Mouse (Mus musculus) heart, embryonic 13.5 days (tissue): ENCODE measurements around the gene BC034090. TPM values are rescaled to one million over a fixed set of nuclear protein-coding genes. Genes with fewer than 3 reads are reported as not detected.
A peak's percentile ranks its signal among the peaks of the same experiment; 100 is the strongest.

Experiments used
- ATAC-seq: fragments of 200-750 bp; cut with Nextera tagmentation; 2 replicates; pipeline ENCODE4 v1.8.0; 2017; ENCODE audit warnings: moderate TSS enrichment; ENCODE audit not compliant: insufficient number of reproducible peaks, low FRiP score, low TSS enrichment; ENCODE audit errors: extremely low read depth
- H3K27ac ChIP-seq: fragments of 300-500 bp; sonication (generic); replicated peaks from 2 replicates; pipeline ENCODE4 v1.5.1; 2015; ENCODE audit warnings: moderate library complexity, mild to moderate bottlenecking, inconsistent platforms
- H3K27me3 ChIP-seq: fragments of 300-500 bp; sonication (generic); replicated peaks from 2 replicates; pipeline ENCODE4 v1.6.1; 2015; ENCODE audit warnings: mild to moderate bottlenecking, inconsistent platforms
- H3K36me3 ChIP-seq: fragments of 300-500 bp; sonication (generic); 2 replicates; pipeline ENCODE4 v1.6.1; 2015; ENCODE audit warnings: mild to moderate bottlenecking, inconsistent platforms
- H3K4me1 ChIP-seq: fragments of 300-500 bp; sonication (generic); 2 replicates; pipeline ENCODE4 v1.6.1; 2015; ENCODE audit warnings: inconsistent platforms
- H3K4me2 ChIP-seq: fragments of 300-500 bp; sonication (generic); 2 replicates; pipeline ENCODE4 v1.6.1; 2015; ENCODE audit warnings: inconsistent platforms, mild to moderate bottlenecking, moderate library complexity
- H3K4me3 ChIP-seq: fragments of 300-500 bp; sonication (generic); 2 replicates; pipeline ENCODE4 v1.5.1; 2015; ENCODE audit warnings: moderate library complexity, mild to moderate bottlenecking, inconsistent platforms
- H3K9ac ChIP-seq: fragments of 300-500 bp; sonication (generic); 2 replicates; pipeline ENCODE4 v1.6.1; 2015; ENCODE audit warnings: inconsistent platforms, mild to moderate bottlenecking, moderate library complexity
- H3K9me3 ChIP-seq: fragments of 300-500 bp; sonication (generic); 2 replicates; pipeline ENCODE4 v1.6.1; 2016; ENCODE audit warnings: inconsistent platforms
- WGBS: fragments of 180-500 bp; shearing (Covaris S2); methylation state at CpG from one replicate; pipeline ENCODE4 v1.1.7; 2015; ENCODE audit warnings: mixed read lengths; 5-methylcytosine and 5-hydroxymethylcytosine counted together
- polyA plus RNA-seq: library from polyadenylated mRNA; unstranded; fragments of >200 nt; fragmentation: Nextera tagmentation; extraction: Ambion mirVana; gene quantifications from 2 replicates; pipeline ENCODE4 v1.2.1, GENCODE M21; 2015

The BC034090 gene
- polyA plus RNA-seq, 1 experiment from 2014 or later = 7.0 TPM

GRCm38 (mm10) chr1:155232385-155232784 is 11.9 kb downstream of the BC034090 start:
- H3K4me3 ChIP-seq = no peak overlapping the region
- peaks cover 79% of the 10 kb centered on the region for H3K4me1 ChIP-seq
- WGBS = 66% methylated on average over 12 of the region's 12 CpGs
- peak overlapping the region; percentile 98 for H3K27ac ChIP-seq
- H3K36me3 ChIP-seq = peaks cover 40% of the 10 kb centered on the region
- no peaks in the 10 kb centered on the region for H3K9me3 ChIP-seq
- no peak for ATAC-seq
- peak overlapping the region; percentile 53 for H3K4me2 ChIP-seq
- H3K9ac ChIP-seq = peak overlapping the region; percentile 69
- H3K27me3 ChIP-seq = no peaks in the 10 kb centered on the region

- peaks cover 56% of the 10 kb centered on the region for H3K4me1 ChIP-seq
Observed at GRCm38 (mm10) chr1:155229464-155230411, 14.5 kb downstream of the BC034090 start.

GRCm38 (mm10) chr1:155223849-155224554 is 20.2 kb downstream of the BC034090 start:
- H3K27ac ChIP-seq = no peak overlapping the region
- H3K4me2 ChIP-seq = peak overlapping the region; percentile 57
- H3K9me3 ChIP-seq = no peaks in the 10 kb centered on the region
- H3K36me3 ChIP-seq = peaks cover 79% of the 10 kb centered on the region
- peak overlapping the region; percentile 76 for H3K9ac ChIP-seq
- WGBS = 20% methylated on average over 16 of the region's 16 CpGs
- H3K4me1 ChIP-seq = peaks cover 38% of the 10 kb centered on the region
- no peak; the same call in 1 of the 2 replicates for ATAC-seq
- H3K27me3 ChIP-seq = no peaks in the 10 kb centered on the region; the same call in 1 of the 2 replicates
- peak overlapping the region; percentile 24; the same call in 1 of the 2 replicates for H3K4me3 ChIP-seq

More at GRCm38 (mm10) chr1:155229464-155230411, 14.5 kb downstream of the BC034090 start:
- WGBS = 26% methylated on average over 14 of the region's 14 CpGs
- Histone ChIP-seq H3K36me3 (peaks cover 57% of the 10 kb centered on the region), H3K27ac (peak overlapping the region; percentile 71), H3K27me3 (no peaks in the 10 kb centered on the region), H3K4me2 (0 out of 2 replicates have a peak overlapping the region, but pooled peaks have one; percentile 1), H3K4me3 (no peak overlapping the region), H3K9me3 (no peaks in the 10 kb centered on the region), H3K9ac (peak overlapping the region; percentile 34)
- ATAC-seq = no peak

DNA sequence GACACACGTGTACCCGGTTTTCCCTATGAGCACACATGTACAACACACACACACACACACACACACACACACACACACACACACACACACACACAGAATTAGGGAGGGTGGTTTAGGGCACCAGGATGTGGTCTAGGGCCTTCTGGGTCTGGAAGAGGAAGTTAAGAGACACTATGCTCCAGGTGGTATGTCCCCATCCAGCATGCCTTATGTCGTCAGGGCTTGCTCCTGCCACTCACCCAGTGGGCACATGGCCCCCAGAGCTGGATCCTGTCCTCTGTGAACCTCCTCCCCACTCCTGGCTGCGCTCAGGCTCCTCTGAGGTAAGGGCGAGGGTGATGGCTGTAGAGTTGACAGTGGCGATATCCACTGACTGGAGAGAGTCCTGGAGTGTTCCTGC is 21.2 kb downstream of the BC034090 start:
- Histone ChIP-seq H3K9ac (no peak overlapping the region), H3K9me3 (no peaks in the 10 kb centered on the region), H3K4me3 (no peak overlapping the region), H3K27ac (no peak overlapping the region), H3K36me3 (peaks cover 79% of the 10 kb centered on the region), H3K27me3 (no peaks in the 10 kb centered on the region; the same call in 1 of the 2 replicates), H3K4me2 (no peak overlapping the region), H3K4me1 (peaks cover 38% of the 10 kb centered on the region)
- no peak for ATAC-seq
- 77% methylated on average over 6 of the region's 6 CpGs for WGBS

DNA sequence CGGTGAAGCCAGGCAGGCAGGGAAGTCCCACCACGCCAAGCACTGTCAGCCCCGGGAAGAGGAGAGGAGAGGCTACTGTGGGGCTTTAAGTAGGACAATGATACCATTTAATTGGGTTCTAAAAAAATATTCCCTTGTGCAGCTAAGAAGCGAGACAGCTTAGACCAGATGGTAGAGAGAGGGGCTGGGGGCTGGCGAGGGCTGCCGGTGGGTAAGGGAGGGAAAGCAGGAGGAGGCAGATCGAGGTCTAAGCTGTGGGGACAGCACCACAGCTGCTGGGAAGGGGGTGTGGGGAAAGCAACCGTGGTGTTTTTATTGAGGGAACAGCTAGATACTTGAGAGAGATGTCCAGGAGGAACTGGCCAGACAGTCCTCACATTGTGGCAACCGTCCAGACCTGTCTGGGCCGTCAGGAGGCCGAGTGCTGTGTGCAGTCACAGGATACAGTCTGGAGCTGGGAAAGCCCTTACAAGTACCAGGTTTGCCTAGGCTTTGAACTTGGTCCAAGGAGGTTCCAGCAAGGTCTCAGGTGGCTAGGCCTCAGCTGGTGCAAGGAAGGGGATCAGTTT is 22.1 kb downstream of the BC034090 start:
- ATAC-seq = no peak
- H3K4me1 ChIP-seq = peaks cover 38% of the 10 kb centered on the region
- no peak overlapping the region for H3K4me3 ChIP-seq
- no peak overlapping the region for H3K4me2 ChIP-seq
- peak overlapping the region; percentile 50 for H3K27ac ChIP-seq
- 53% methylated on average over 11 of the region's 11 CpGs for WGBS
- no peaks in the 10 kb centered on the region; the same call in 1 of the 2 replicates for H3K27me3 ChIP-seq
- H3K9me3 ChIP-seq = no peaks in the 10 kb centered on the region
- H3K36me3 ChIP-seq = peaks cover 80% of the 10 kb centered on the region
- H3K9ac ChIP-seq = peak overlapping the region; percentile 52

DNA sequence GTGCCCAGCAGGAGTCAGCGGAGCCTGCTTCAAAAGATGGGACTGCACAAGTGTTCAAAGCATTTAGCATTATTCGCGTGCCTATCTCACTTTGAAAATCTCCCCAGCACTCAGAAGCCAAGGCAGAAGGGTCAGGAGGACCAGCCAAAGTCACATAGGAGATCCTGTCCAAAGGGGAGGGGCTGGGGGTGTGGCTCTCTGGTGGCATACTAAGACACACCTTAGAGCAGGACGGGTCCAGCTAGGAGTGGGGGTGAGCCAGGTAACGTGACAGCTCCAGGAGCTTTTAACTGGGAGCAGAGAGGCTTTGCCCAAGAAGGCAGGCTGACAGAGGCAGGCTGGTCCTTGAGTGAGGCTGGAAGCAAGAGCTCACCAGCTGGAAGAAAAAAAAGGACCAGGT is 25.3 kb downstream of the BC034090 start:
- H3K36me3 ChIP-seq = peaks cover 85% of the 10 kb centered on the region

DNA sequence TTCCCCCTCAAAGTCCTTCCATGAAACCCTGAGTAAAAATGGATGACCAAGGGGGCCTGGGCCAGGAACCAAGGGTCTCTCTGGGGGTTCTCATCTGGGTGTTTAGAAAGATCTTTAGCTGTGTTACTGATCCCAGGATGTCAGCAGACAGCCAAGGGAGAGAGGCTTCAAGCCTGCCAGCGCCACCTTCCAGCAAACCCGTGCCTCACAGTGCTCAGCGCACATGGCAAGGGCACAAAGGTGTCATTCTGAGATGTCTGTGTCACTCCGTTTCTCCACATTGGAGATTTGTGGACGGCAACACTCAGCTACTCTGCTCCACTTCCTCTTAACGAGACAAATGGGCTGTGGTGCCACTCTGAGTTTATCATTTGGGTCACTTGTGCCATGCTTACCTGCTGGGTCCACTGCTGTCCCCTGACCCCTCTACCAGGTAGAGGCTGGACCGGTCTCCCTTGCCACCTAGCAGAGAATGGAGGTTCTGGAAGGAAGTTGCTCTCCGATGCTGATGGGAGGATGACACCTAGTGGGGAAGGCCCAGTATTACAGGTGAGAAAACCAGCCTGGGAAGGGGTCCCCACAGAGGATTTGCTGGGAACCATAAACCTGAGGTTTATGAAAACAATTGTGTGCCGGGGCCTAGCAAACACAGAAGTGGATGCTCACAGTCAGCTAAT is 26.2 kb downstream of the BC034090 start:
- peaks cover 47% of the 10 kb centered on the region for H3K4me1 ChIP-seq
- no peak for ATAC-seq
- WGBS = 57% methylated on average over 9 of the region's 9 CpGs
- H3K36me3 ChIP-seq = peaks cover 78% of the 10 kb centered on the region
- no peak overlapping the region for H3K4me3 ChIP-seq
- no peaks in the 10 kb centered on the region; the same call in 1 of the 2 replicates for H3K27me3 ChIP-seq
- no peak overlapping the region for H3K27ac ChIP-seq
- no peak overlapping the region for H3K4me2 ChIP-seq
- H3K9ac ChIP-seq = no peak overlapping the region
- H3K9me3 ChIP-seq = no peaks in the 10 kb centered on the region

More for the DNA sequence above, 25.3 kb downstream of the BC034090 start:
- H3K27ac ChIP-seq = no peak overlapping the region
- H3K4me1 ChIP-seq = peaks cover 47% of the 10 kb centered on the region
- WGBS = 77% methylated on average over 5 of the region's 5 CpGs
- no peak overlapping the region for H3K4me3 ChIP-seq
- no peak overlapping the region for H3K9ac ChIP-seq
- H3K27me3 ChIP-seq = no peaks in the 10 kb centered on the region; the same call in 1 of the 2 replicates
- no peak overlapping the region for H3K4me2 ChIP-seq
- ATAC-seq = no peak
- no peaks in the 10 kb centered on the region for H3K9me3 ChIP-seq

- Histone ChIP-seq H3K4me1 (peaks cover 49% of the 10 kb centered on the region), H3K36me3 (peaks cover 69% of the 10 kb centered on the region)
Observed at GRCm38 (mm10) chr1:155216844-155217243, 27.4 kb downstream of the BC034090 start.

GRCm38 (mm10) chr1:155216313-155216712 is 27.9 kb downstream of the BC034090 start:
- ATAC-seq = no peak
- Histone ChIP-seq H3K27me3 (no peaks in the 10 kb centered on the region; the same call in 1 of the 2 replicates), H3K4me1 (peaks cover 49% of the 10 kb centered on the region), H3K9ac (0 out of 2 replicates have a peak overlapping the region, but pooled peaks have one; percentile 37), H3K4me3 (no peak overlapping the region), H3K4me2 (no peak overlapping the region), H3K9me3 (no peaks in the 10 kb centered on the region), H3K27ac (no peak overlapping the region), H3K36me3 (peaks cover 63% of the 10 kb centered on the region)
- 76% methylated on average over 11 of the region's 11 CpGs for whole genome bisulfite sequencing

More at GRCm38 (mm10) chr1:155216844-155217243, 27.4 kb downstream of the BC034090 start:
- H3K4me2 ChIP-seq = no peak overlapping the region
- ATAC-seq = no peak
- 64% methylated on average over 6 of the region's 6 CpGs for WGBS
- no peak overlapping the region for H3K27ac ChIP-seq
- H3K9me3 ChIP-seq = no peaks in the 10 kb centered on the region
- no peak overlapping the region for H3K4me3 ChIP-seq
- H3K27me3 ChIP-seq = no peaks in the 10 kb centered on the region; the same call in 1 of the 2 replicates
- H3K9ac ChIP-seq = 0 out of 2 replicates have a peak overlapping the region, but pooled peaks have one; percentile 37

DNA sequence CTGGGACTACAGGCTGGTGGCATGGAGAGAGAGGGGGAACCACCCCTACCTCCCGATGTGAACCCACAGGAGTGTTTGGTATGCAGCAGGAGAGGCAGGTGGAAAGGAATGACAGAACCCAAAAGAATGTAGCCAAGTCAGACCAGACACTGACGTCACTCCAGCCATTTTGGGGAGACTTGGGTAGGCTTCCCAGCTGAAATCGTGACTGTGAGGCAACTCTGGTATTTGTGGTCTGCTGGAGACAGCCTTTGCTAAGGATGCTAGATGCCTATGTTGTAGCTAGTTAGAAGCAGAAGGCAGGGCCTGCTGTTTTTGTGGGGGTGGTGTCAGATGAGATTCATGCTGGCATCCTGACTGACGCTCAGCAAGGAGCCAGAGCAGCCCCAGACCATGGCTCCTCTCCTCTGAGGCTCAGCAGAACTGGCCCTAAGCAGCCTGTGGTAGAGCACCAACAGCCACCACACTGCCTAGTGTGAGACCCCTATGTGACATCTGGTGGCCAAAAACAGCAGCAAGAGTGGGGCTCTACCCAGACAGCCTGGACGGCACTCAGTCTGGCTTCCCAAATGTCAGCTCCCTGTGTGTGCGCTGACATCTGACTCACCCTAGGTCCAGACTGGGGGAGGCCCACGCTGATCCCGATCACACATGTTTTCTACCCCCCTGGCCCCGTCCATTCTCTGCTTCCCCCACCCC is 29.0 kb downstream of the BC034090 start:
- H3K36me3 ChIP-seq = peaks cover 54% of the 10 kb centered on the region
- ATAC-seq = no peak; the same call in 1 of the 2 replicates

More for the DNA sequence above, 29.0 kb downstream of the BC034090 start:
- Histone ChIP-seq H3K4me1 (peaks cover 58% of the 10 kb centered on the region), H3K27ac (0 out of 2 replicates have a peak overlapping the region, but pooled peaks have one; percentile 17), H3K9ac (0 out of 2 replicates have a peak overlapping the region, but pooled peaks have one; percentile 44), H3K4me3 (no peak overlapping the region), H3K27me3 (no peaks in the 10 kb centered on the region; the same call in 1 of the 2 replicates), H3K9me3 (no peaks in the 10 kb centered on the region), H3K4me2 (no peak overlapping the region)
- 34% methylated on average over 9 of the region's 9 CpGs for WGBS
